Mouse (Mus musculus): ENCODE data around the gene Nradd. TPM values are rescaled to one million over a fixed set of nuclear protein-coding genes. Genes with fewer than 3 reads are reported as not detected.

Gene Nradd
- polyA plus RNA-seq, 1 experiment from 2014 or later, result 25.5 TPM

DNA sequence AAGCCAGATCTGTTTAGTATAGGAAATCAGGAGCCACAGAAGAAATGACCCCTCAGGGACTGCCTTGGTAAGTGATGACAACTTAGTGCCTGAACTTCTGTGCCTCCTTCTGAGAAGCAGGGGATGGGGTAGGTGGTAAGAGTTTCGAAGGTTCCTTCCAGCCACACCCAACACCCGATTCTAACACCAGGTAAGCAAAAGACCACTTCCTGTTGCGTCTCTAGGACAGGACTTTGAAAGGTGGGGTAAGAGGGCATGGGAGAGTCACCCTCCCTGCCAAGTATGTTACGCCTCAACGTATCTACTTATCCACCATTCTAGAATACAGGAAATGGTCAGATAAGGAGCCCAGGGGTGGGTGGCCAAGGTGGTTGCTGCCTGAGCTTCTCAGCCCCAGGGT is 16.8 kb upstream of the Nradd start:
- Histone ChIP-seq H3K9me3 (replicated peaks; ENCODE audit: control insufficient read depth, low read length, poor library complexity, severe bottlenecking) (no peaks in the 10 kb centered on the region), H3K4me2 (ENCODE audit: low read length) (no peak overlapping the region), H3K4me1 (ENCODE audit: control insufficient read depth, insufficient read depth, low read length) (no peaks in the 10 kb centered on the region), H3K27me3 (ENCODE audit: control insufficient read depth, insufficient read depth, low read depth, low read length) (no peaks in the 10 kb centered on the region), H3K4me3 (ENCODE audit: low read depth, low read length) (no peak overlapping the region), H3K36me3 (ENCODE audit: control insufficient read depth, insufficient read depth, low read length) (no peaks in the 10 kb centered on the region; the same call in 1 of the 2 replicates), H3K9ac (ENCODE audit: low read depth, low read length) (no peak overlapping the region), H3K27ac (ENCODE audit: low read length) (no peak overlapping the region)
- 91% methylated on average over 5 of the region's 5 CpGs for WGBS
- ATAC-seq, result no peak

DNA sequence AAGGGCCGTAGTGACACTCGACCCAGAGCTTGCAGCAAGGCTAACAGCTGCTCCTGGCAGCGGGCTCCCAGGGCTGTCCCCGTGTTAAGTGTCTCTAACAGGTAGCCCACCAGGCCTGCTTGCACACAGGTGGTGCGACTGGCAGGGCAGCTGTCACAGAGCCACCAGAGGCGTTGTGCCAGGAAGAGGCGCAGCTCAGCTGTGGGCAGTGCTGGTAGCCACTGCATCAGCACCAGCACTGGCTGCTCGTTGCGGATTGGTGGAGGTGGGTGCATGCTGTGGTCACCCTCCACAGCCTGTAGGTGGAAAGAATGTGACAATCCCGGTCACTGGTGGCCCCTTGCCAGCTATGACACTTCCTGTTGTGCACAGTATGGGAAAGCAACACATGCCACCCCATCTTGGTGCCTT is 14.4 kb upstream of the Nradd start:
- Histone ChIP-seq H3K36me3 (ENCODE audit: control insufficient read depth, insufficient read depth, low read length) (peaks cover 1% of the 10 kb centered on the region; the same call in 1 of the 2 replicates), H3K9ac (ENCODE audit: low read depth, low read length) (no peak overlapping the region), H3K4me3 (ENCODE audit: low read depth, low read length) (no peak overlapping the region), H3K4me2 (ENCODE audit: low read length) (no peak overlapping the region), H3K27ac (ENCODE audit: low read length) (no peak overlapping the region), H3K27me3 (ENCODE audit: control insufficient read depth, insufficient read depth, low read depth, low read length) (peaks cover 2% of the 10 kb centered on the region), H3K9me3 (replicated peaks; ENCODE audit: control insufficient read depth, low read length, poor library complexity, severe bottlenecking) (no peaks in the 10 kb centered on the region), H3K4me1 (ENCODE audit: control insufficient read depth, insufficient read depth, low read length) (no peaks in the 10 kb centered on the region)
- WGBS, result 84% methylated on average over 10 of the region's 10 CpGs
- no peak for ATAC-seq

DNA sequence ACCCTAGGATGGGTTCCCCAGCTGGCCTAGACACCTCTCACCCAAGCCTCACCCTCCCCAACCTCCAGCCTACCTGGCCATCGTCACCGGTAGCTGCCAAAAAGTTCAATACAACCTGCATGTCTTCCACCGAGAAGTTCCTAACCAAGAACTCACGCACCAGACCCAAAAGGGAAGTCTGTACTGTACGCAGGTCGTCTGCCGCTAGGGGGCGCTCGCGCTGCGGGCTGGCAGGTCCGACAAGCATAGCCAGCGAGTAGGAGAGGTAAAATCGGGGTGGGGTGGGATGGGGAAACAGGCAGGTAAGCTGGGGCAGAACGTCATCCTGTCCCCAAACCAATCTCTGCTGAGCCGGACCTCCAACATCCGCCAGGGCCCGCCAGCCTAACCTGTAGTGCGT is 11.0 kb upstream of the Nradd start:
- ATAC-seq, result no peak
- Histone ChIP-seq H3K9me3 (replicated peaks; ENCODE audit: control insufficient read depth, low read length, poor library complexity, severe bottlenecking) (no peaks in the 10 kb centered on the region), H3K4me2 (ENCODE audit: low read length) (no peak overlapping the region), H3K27me3 (ENCODE audit: control insufficient read depth, insufficient read depth, low read depth, low read length) (peaks cover 2% of the 10 kb centered on the region), H3K4me1 (ENCODE audit: control insufficient read depth, insufficient read depth, low read length) (peaks cover 3% of the 10 kb centered on the region; the same call in 1 of the 2 replicates), H3K27ac (ENCODE audit: low read length) (no peak overlapping the region), H3K36me3 (ENCODE audit: control insufficient read depth, insufficient read depth, low read length) (peaks cover 4% of the 10 kb centered on the region; the same call in 1 of the 2 replicates), H3K9ac (ENCODE audit: low read depth, low read length) (no peak overlapping the region), H3K4me3 (ENCODE audit: low read depth, low read length) (no peak overlapping the region)
- 6% methylated on average over 19 of the region's 19 CpGs for WGBS

DNA sequence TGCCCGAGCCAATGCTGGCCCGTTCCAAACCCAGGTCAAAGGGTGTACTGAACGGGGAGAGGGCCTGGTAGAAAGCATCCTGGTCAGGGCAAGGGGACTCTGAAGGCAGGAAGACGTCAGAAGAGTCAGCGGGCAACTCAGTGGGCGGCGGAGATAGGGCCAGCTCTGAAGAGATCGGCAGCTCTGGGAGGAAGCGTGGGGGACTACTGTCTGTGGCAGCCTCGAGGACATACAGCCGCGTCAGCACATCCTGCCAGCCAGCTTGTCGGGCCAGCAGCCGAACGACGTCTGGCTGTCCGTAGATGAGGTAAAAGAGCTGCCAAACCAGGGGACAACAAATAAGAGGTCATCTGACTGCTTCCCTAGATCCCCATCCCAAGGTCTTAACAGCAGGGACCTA is 9.6 kb upstream of the Nradd start:
- H3K9me3 ChIP-seq (replicated peaks; ENCODE audit: control insufficient read depth, low read length, poor library complexity, severe bottlenecking), result no peaks in the 10 kb centered on the region
- no peak overlapping the region for H3K4me2 ChIP-seq (ENCODE audit: low read length)
- H3K4me1 ChIP-seq (ENCODE audit: control insufficient read depth, insufficient read depth, low read length), result peaks cover 3% of the 10 kb centered on the region; the same call in 1 of the 2 replicates
- no peak overlapping the region for H3K9ac ChIP-seq (ENCODE audit: low read depth, low read length)
- no peak overlapping the region for H3K27ac ChIP-seq (ENCODE audit: low read length)
- peaks cover 9% of the 10 kb centered on the region; the same call in 1 of the 2 replicates for H3K36me3 ChIP-seq (ENCODE audit: control insufficient read depth, insufficient read depth, low read length)
- peaks cover 2% of the 10 kb centered on the region for H3K27me3 ChIP-seq (ENCODE audit: control insufficient read depth, insufficient read depth, low read depth, low read length)
- 77% methylated on average over 17 of the region's 17 CpGs for WGBS
- ATAC-seq, result no peak
- H3K4me3 ChIP-seq (ENCODE audit: low read depth, low read length), result no peak overlapping the region

DNA sequence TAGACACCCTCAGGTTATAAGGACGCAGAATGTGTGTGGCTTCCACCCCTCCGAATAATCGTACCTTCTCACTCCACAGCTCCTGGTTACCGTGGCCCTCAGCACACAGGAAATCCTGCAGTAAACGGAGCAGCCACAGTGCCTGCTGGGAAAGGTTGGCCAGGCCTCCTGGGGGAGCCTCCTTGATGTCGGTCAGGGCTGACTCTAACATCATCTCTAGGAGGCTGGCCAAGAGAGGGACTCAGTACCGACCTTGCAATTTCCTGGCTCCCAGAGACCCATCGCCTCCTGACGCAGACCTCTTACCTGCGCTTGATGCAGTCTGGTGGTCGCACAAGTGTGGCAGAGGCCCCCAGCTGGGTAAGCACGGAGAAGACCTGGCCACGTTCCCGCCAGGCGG is 8.4 kb upstream of the Nradd start:
- Histone ChIP-seq H3K36me3 (ENCODE audit: control insufficient read depth, insufficient read depth, low read length) (peaks cover 12% of the 10 kb centered on the region; the same call in 1 of the 2 replicates), H3K4me2 (ENCODE audit: low read length) (no peak overlapping the region), H3K4me1 (ENCODE audit: control insufficient read depth, insufficient read depth, low read length) (peaks cover 3% of the 10 kb centered on the region; the same call in 1 of the 2 replicates), H3K9ac (ENCODE audit: low read depth, low read length) (no peak overlapping the region), H3K27me3 (ENCODE audit: control insufficient read depth, insufficient read depth, low read depth, low read length) (peaks cover 2% of the 10 kb centered on the region), H3K9me3 (replicated peaks; ENCODE audit: control insufficient read depth, low read length, poor library complexity, severe bottlenecking) (no peaks in the 10 kb centered on the region), H3K4me3 (ENCODE audit: low read depth, low read length) (no peak overlapping the region), H3K27ac (ENCODE audit: low read length) (no peak overlapping the region)
- WGBS, result 82% methylated on average over 15 of the region's 15 CpGs
- no peak for ATAC-seq

DNA sequence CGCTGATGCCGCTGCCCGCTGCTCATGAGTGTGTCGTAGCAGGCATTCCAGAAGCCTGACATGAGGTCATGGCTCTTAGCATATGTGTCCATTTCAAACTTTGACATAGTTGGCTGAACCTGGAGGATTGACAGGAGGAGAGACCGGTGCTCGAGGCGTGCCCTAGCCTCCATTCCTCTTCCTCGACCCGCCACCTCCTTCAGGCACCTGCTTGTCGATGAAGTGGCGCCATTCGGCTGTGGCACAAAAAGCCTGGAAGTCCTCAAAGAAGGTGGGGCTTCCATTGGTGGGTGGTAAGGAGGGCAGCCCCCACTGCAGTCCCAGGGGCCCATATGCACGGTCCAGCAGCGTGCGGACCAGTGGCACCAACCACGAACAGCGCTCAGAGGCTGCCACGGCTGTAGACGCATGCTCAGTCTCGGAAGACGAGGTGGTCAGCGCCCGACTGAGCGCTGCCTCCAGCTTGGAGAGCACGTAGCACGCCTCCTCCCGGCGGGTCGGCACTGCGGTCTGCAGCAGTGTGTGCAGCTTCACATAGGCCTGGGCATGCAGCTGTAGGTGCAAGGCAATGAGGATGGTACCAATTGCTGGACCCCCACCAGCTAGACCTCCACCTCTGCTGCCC is 7.5 kb upstream of the Nradd start:
- Histone ChIP-seq H3K9me3 (replicated peaks; ENCODE audit: control insufficient read depth, low read length, poor library complexity, severe bottlenecking) (no peaks in the 10 kb centered on the region), H3K4me3 (ENCODE audit: low read depth, low read length) (peak overlapping the region; percentile 23), H3K27ac (ENCODE audit: low read length) (no peak overlapping the region), H3K9ac (ENCODE audit: low read depth, low read length) (peak overlapping the region; percentile 54; the same call in 1 of the 2 replicates), H3K27me3 (ENCODE audit: control insufficient read depth, insufficient read depth, low read depth, low read length) (peaks cover 2% of the 10 kb centered on the region), H3K36me3 (ENCODE audit: control insufficient read depth, insufficient read depth, low read length) (peaks cover 14% of the 10 kb centered on the region; the same call in 1 of the 2 replicates), H3K4me1 (ENCODE audit: control insufficient read depth, insufficient read depth, low read length) (peaks cover 3% of the 10 kb centered on the region; the same call in 1 of the 2 replicates), H3K4me2 (ENCODE audit: low read length) (peak overlapping the region; percentile 52)
- WGBS, result 16% methylated on average over 30 of the region's 30 CpGs
- peak; percentile 57 for ATAC-seq

DNA sequence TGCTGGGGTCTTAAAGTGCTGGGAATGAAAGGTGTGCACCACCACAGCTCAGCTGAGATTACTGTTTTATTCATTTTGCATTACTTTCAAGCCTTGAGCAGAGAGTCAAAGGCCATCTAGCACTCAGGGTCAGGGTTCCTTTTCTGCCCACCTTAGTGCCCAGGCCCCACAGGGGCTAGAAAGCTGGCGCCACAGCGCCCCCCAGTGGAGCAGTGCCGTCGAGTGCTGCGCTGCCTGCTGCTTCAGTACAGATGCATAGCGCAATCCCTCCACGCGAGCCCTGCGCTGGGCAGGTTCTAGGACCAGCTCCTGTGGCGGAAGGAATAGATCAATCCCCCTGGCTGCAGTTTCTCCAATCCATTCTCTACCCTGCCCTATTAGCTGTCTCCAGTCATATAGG is 6.9 kb upstream of the Nradd start:
- Histone ChIP-seq H3K27ac (ENCODE audit: low read length) (no peak overlapping the region), H3K36me3 (ENCODE audit: control insufficient read depth, insufficient read depth, low read length) (peaks cover 14% of the 10 kb centered on the region; the same call in 1 of the 2 replicates), H3K4me2 (ENCODE audit: low read length) (peak overlapping the region; percentile 52), H3K4me1 (ENCODE audit: control insufficient read depth, insufficient read depth, low read length) (peaks cover 3% of the 10 kb centered on the region; the same call in 1 of the 2 replicates), H3K4me3 (ENCODE audit: low read depth, low read length) (peak overlapping the region; percentile 23), H3K9me3 (replicated peaks; ENCODE audit: control insufficient read depth, low read length, poor library complexity, severe bottlenecking) (no peaks in the 10 kb centered on the region), H3K9ac (ENCODE audit: low read depth, low read length) (peak overlapping the region; percentile 34; the same call in 1 of the 2 replicates), H3K27me3 (ENCODE audit: control insufficient read depth, insufficient read depth, low read depth, low read length) (peaks cover 2% of the 10 kb centered on the region)
- ATAC-seq, result 0 out of 2 replicates have a peak, but pooled peaks have one; percentile 27
- 9% methylated on average over 10 of the region's 10 CpGs for WGBS

DNA sequence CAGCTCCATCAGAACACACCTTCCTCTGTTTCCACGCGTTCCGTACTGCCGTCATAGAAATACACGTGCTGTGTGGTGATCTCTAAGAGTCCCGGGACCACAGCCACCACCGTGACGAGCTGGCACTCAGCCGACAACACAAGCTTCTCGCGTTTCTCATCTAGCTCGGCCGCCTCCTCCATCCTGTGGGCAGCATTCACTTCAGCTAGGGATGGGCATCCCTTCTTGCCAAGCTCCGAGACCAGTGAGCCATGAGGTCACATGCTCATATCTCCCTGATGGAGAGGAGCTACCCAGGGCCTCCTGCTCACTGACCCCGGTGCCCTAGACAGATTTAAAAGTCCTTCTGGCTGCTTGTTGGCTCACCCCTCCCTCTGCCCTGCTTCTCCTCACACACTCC is 5.9 kb upstream of the Nradd start:
- Histone ChIP-seq H3K9ac (ENCODE audit: low read depth, low read length) (no peak overlapping the region), H3K4me3 (ENCODE audit: low read depth, low read length) (no peak overlapping the region), H3K9me3 (replicated peaks; ENCODE audit: control insufficient read depth, low read length, poor library complexity, severe bottlenecking) (no peaks in the 10 kb centered on the region), H3K36me3 (ENCODE audit: control insufficient read depth, insufficient read depth, low read length) (peaks cover 14% of the 10 kb centered on the region; the same call in 1 of the 2 replicates), H3K27ac (ENCODE audit: low read length) (no peak overlapping the region), H3K27me3 (ENCODE audit: control insufficient read depth, insufficient read depth, low read depth, low read length) (no peaks in the 10 kb centered on the region; the same call in 1 of the 2 replicates), H3K4me1 (ENCODE audit: control insufficient read depth, insufficient read depth, low read length) (peaks cover 7% of the 10 kb centered on the region; the same call in 1 of the 2 replicates), H3K4me2 (ENCODE audit: low read length) (no peak overlapping the region)
- WGBS, result 91% methylated on average over 15 of the region's 15 CpGs
- no peak for ATAC-seq

DNA sequence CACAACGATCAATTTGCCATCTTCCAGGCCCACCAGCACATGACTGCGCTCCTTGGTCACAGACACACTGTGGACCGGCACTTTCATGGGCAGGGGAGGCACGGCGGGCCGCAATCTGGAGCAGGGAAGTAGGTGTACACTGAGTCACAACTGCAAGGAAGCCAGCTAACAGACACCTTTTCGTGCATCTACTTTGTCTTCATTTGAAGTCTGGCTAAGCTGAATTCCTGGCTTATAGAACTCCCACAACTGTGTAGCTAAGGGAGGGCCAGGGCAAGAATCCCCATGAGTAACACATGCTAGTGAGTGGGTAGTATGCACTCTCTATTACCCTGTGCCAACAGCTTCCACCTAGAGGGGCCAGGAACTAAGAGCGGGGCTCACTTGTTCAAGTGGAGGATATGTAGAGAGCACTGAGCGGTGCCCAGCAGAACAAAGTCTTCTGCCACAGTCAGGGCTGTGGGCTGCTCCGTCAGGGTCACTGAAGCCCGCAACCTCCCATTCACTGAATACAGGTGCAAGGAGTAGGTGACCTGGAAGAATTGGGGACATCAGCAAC is 1.2 kb upstream of the Nradd start:
- peaks cover 14% of the 10 kb centered on the region; the same call in 1 of the 2 replicates for H3K36me3 ChIP-seq (ENCODE audit: control insufficient read depth, insufficient read depth, low read length)
- H3K9me3 ChIP-seq (replicated peaks; ENCODE audit: control insufficient read depth, low read length, poor library complexity, severe bottlenecking), result no peaks in the 10 kb centered on the region
- H3K4me1 ChIP-seq (ENCODE audit: control insufficient read depth, insufficient read depth, low read length), result peaks cover 16% of the 10 kb centered on the region; the same call in 1 of the 2 replicates
- H3K9ac ChIP-seq (ENCODE audit: low read depth, low read length), result peak overlapping the region; percentile 76
- WGBS, result 65% methylated on average over 11 of the region's 11 CpGs
- no peaks in the 10 kb centered on the region for H3K27me3 ChIP-seq (ENCODE audit: control insufficient read depth, insufficient read depth, low read depth, low read length)
- H3K4me2 ChIP-seq (ENCODE audit: low read length), result peak overlapping the region; percentile 98
- peak overlapping the region; percentile 84 for H3K27ac ChIP-seq (ENCODE audit: low read length)
- H3K4me3 ChIP-seq (ENCODE audit: low read depth, low read length), result peak overlapping the region; percentile 50
- ATAC-seq, result peak; percentile 20; the same call in 1 of the 2 replicates

All from midbrain, embryonic 16.5 days (tissue).